ENCODE assay signal across 29 mouse cellular contexts in the genomic region with DNA sequence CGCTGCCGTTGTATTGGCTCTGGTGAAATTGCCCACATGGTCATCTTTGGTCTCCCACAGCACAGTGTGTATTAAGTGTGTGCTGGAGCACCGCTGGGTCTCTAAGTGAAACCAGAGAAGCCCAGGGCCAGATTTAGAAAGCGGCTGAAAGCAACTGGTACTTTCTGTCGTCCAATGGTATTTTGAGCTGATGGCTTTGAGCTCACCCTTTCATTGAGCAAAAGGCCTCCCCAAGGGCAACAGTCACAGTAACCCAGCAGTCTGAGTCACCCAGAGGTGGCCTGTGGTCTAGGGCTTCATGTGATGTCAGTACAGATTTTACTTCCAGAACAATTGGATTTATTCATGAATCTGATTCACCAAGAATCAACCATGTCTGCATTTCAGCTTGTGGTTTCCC. TPM values are rescaled to one million over a fixed set of nuclear protein-coding genes. Genes with fewer than 3 reads are reported as not detected.
DNase-seq lines count a peak whose midpoint lies in the region; ATAC-seq and TF ChIP-seq lines count a peak whose summit lies in the region.
"Had no signal": no experiment of that assay in that cellular context is flagged by ENCODE, and none has a peak within 500 bp of the region (broad histone marks: within the 10 kb centered on the region; RNA-seq: fewer than 3 reads in every experiment).

No protein-coding gene starts in this region.

- H3K27me3 ChIP-seq in Patski, result peaks cover 1% of the 10 kb centered on the region
- no peaks in the 10 kb centered on the region for H3K27me3 ChIP-seq in stomach, postnatal 0 days (ENCODE audit: control insufficient read depth, insufficient read depth, low read length)
- H3K27me3 ChIP-seq: forebrain, embryonic 13.5 days; hindbrain, embryonic 15.5 days; intestine, embryonic 15.5 days; neural tube, embryonic 15.5 days had no signal

- POLR2A ChIA-PET in Patski (lab: Charles Lee), result no interaction called here

- TF ChIP-seq EP300 in stomach, postnatal 0 days (optimal IDR thresholded peaks at IDR 0.05), result no peak

- no peak overlapping the region for H3K9ac ChIP-seq in stomach, postnatal 0 days (ENCODE audit: low read length)
- H3K9ac ChIP-seq: forebrain, embryonic 13.5 days; hindbrain, embryonic 15.5 days; intestine, embryonic 15.5 days; liver, postnatal 0 days; neural tube, embryonic 15.5 days had no signal

- H3K36me3 ChIP-seq in stomach, postnatal 0 days (ENCODE audit: control insufficient read depth, insufficient read depth, low read length), result no peaks in the 10 kb centered on the region
- H3K36me3 ChIP-seq: hindbrain, embryonic 15.5 days; intestine, embryonic 15.5 days; limb, embryonic 10.5 days; neural tube, embryonic 15.5 days had no signal

- H3K9me3 ChIP-seq in stomach, postnatal 0 days (ENCODE audit: control insufficient read depth, low read length), result no peaks in the 10 kb centered on the region
- H3K9me3 ChIP-seq: forebrain, embryonic 13.5 days; hindbrain, embryonic 15.5 days; intestine, embryonic 15.5 days; limb, embryonic 10.5 days; neural tube, embryonic 15.5 days had no signal

- CTCF ChIA-PET in Patski (lab: Charles Lee), result interaction anchor here (1.7 kb wide), 1 partner anchor 9 kb away, joined by 4 read pairs; no protein-coding TSS in a partner anchor

- no peak overlapping the region for H3K4me3 ChIP-seq in stomach, postnatal 0 days (ENCODE audit: low read depth, low read length)
- H3K4me3 ChIP-seq: forebrain, embryonic 13.5 days; hindbrain, embryonic 15.5 days; intestine, embryonic 15.5 days; left cerebral cortex, adult 2 months; limb, embryonic 10.5 days; neural tube, embryonic 15.5 days had no signal

- WGBS in stomach, postnatal 0 days, result 87% methylated on average over 5 of the region's 5 CpGs

- H3K27ac ChIP-seq in stomach, postnatal 0 days (replicated peaks), result no peak overlapping the region
- H3K27ac ChIP-seq: forebrain, embryonic 13.5 days; hindbrain, embryonic 15.5 days; intestine, embryonic 15.5 days; left cerebral cortex, adult 2 months; limb, embryonic 10.5 days; neural tube, embryonic 15.5 days had no signal

- no peak for ATAC-seq in Patski
- ATAC-seq in stomach, postnatal 0 days (ENCODE audit: low FRiP score, low TSS enrichment), result no peak
- ATAC-seq: CD4-positive, CD25-positive, alpha-beta regulatory T cell, adult 4 months; forebrain, embryonic 13.5 days; intestine, embryonic 15.5 days; liver, postnatal 0 days had no signal

- TF ChIP-seq CTCF in Patski (IDR thresholded peaks at IDR 0.05), result no peak
- no peak for TF ChIP-seq CTCF in stomach, postnatal 0 days (IDR thresholded peaks at IDR 0.05; ENCODE audit: low read depth)

- peak; percentile 59 for DNase-seq in gastrocnemius, adult 18-20 months (ENCODE audit: low spot score)
- DNase-seq in gastrocnemius, postnatal 4 days (ENCODE audit: low spot score in 2 of 2), result no peak
- DNase-seq in 3T3-L1 (ENCODE audit: low read depth, low spot score) (peak; percentile 82), Patski (ENCODE audit: low read depth, low spot score) (peak; percentile 13)
- DNase-seq in gastrocnemius, postnatal 10 days, result peak; percentile 12
- DNase-seq in stomach, postnatal 0 days (ENCODE audit: low spot score), result no peak
- no peak for DNase-seq in left cerebral cortex, postnatal 10 days (ENCODE audit: extremely low spot score in 1 of 2, low spot score in 2 of 2)
- no peak for DNase-seq in spleen, adult 18-20 months
- DNase-seq: cerebellum, adult 18-20 months; cerebellum, postnatal 36 days; heart, postnatal 36 days; kidney, adult 9 months; kidney, postnatal 25 days; liver, postnatal 0 days; lung, postnatal 10 days; midbrain, embryonic 14.5 days; retina, postnatal 1 day; right cerebral cortex, postnatal 4 days; thymus, postnatal 14 days had no signal

- H3K4me1 ChIP-seq in stomach, postnatal 0 days (replicated peaks; ENCODE audit: control insufficient read depth, insufficient read depth), result no peaks in the 10 kb centered on the region
- H3K4me1 ChIP-seq: forebrain, embryonic 13.5 days; hindbrain, embryonic 15.5 days; intestine, embryonic 15.5 days; limb, embryonic 10.5 days; neural tube, embryonic 15.5 days had no signal

- H3K4me2 ChIP-seq in stomach, postnatal 0 days (replicated peaks; ENCODE audit: low read depth), result no peak overlapping the region
- H3K4me2 ChIP-seq: forebrain, embryonic 13.5 days; hindbrain, embryonic 15.5 days; intestine, embryonic 15.5 days; neural tube, embryonic 15.5 days had no signal

- intact Hi-C loops in left cerebral cortex, postnatal 10 days (cut with DNase I), result no loop called here

- in situ Hi-C loops in Patski (cut with MboI; ENCODE audit: low pct_unique_long_range_greater_than_20kb), result loop anchor here (10.0 kb wide), 1 partner anchor 178 kb away; no protein-coding TSS in a partner anchor

RNA-seq across cellular contexts. Expression of a gene that starts 6.9 kb away (rescaled TPM):
- total RNA-seq in gastrocnemius, adult 18-20 months (2021), result under 1 TPM; 0.30 to 0.59 TPM
- under 1 TPM in 1 of 2 experiments, not detected in 1; 0.26 TPM for total RNA-seq in gastrocnemius, postnatal 4 days (2021)
- polyA plus RNA-seq in Patski (2021), result not detected
- under 1 TPM; 0.14 to 0.38 TPM for total RNA-seq in gastrocnemius, postnatal 10 days (2021)
- polyA plus RNA-seq in stomach, postnatal 0 days (2015; fragmentation: Nextera tagmentation; extraction: Ambion mirVana), result 27.4 and 31.4 TPM in 2 replicates
- total RNA-seq in left cerebral cortex, postnatal 10 days (2021), result under 1 TPM; 0.49 to 0.88 TPM
- total RNA-seq: ES-E14; megakaryocyte progenitor cell, adult 5-6 weeks had no signal
- polyA plus RNA-seq: CD4-positive, CD25-positive, alpha-beta regulatory T cell, adult 4 months; forebrain, embryonic 13.5 days; hindbrain, embryonic 15.5 days; intestine, embryonic 15.5 days; limb, embryonic 10.5 days; liver, adult 2 months; liver, postnatal 0 days; midbrain, embryonic 14.5 days had no signal

Comparison
In these comparisons a context has a peak if more than half of its experiments do, and no peak if none do; other contexts are left out.
1. DNase-seq: peak in gastrocnemius, adult 18-20 months (single experiment), 3T3-L1 (single experiment), Patski (single experiment) and gastrocnemius, postnatal 10 days (single experiment); none in gastrocnemius, postnatal 4 days (0 of 2), stomach, postnatal 0 days (single experiment), left cerebral cortex, postnatal 10 days (0 of 2) and spleen, adult 18-20 months (0 of 2).